Mouse (Mus musculus): ENCODE data around the gene Ak1. TPM values are rescaled to one million over a fixed set of nuclear protein-coding genes. Genes with fewer than 3 reads are reported as not detected.
A peak's percentile ranks its signal among the peaks of the same experiment; 100 is the strongest.

Gene Ak1
- polyA plus RNA-seq, 1 experiment from 2014 or later = 27.0 TPM

DNA sequence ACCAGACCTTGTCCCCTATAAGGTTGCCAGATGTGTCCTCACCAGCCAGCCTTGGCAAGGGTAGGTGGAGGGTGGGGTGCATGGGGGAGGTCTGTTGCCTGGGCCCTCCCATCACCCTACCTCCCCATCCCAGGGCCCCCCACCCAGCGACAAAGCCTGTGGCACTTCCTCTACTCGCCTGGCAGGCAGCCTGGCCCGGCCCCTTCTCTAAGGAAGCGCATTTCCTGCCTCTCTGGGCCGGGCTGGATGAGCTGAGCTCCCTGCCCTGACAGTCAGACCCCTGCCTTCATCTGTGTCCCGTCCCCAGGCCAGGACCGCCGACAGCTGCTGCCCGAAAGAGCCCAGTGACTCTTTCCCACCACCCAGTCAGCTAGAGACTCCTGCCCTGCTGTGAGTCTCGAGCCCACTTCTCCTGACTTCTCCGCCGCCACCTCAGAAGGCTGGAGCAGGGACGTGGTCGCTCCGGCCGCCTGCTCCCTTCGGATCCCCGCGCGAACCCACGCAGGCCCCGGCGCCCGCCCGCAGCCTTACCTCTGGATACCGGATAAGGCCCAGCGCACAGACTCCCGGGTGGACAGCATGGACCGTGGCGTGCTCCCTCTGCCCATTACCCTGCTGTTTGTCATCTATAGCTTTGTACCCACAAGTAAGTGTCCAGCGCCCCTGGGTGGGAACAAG is 25.0 kb downstream of the Ak1 start, which contains the start of gene Eng:
Eng (plus strand) TSS at position 217 of the 678 bp plus-strand sequence.
- no peaks in the 10 kb centered on the region for H3K36me3 ChIP-seq (replicated peaks)
- no peak within 1 kb of the TSS for H3K9ac ChIP-seq
- no peaks in the 10 kb centered on the region for H3K4me1 ChIP-seq
- H3K27ac ChIP-seq = no peak within 1 kb of the TSS
- H3K4me3 ChIP-seq (replicated peaks) = peak within 1 kb of the TSS; percentile 11
- WGBS = 63% methylated on average over 31 of the region's 31 CpGs
- no peaks in the 10 kb centered on the region for H3K27me3 ChIP-seq
- ATAC-seq (ENCODE audit: low FRiP score) = no peak
- H3K4me2 ChIP-seq = no peak within 1 kb of the TSS
- no peaks in the 10 kb centered on the region for H3K9me3 ChIP-seq

DNA sequence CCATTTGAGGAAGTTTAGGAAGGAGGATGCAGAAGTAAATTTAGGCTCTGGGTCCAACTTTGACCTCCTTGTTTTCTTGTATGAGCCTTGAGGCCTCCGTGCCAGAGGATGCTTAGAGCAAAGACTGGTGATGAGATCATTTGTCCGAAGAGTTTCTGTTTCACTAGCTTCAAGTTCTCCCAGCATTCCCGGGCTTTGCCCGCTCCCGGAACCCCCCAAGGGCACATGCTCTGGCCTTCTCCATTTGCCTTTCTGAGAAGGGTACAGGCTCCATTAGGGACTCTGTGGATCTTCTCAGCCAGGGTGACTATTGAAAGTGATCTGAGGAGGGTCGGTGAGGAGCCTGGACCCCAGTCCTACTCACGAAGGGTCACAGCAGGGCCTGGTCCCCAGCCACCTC is 25.8 kb downstream of the Ak1 start:
- Histone ChIP-seq H3K27ac (no peak overlapping the region), H3K4me2 (no peak overlapping the region), H3K9me3 (no peaks in the 10 kb centered on the region), H3K27me3 (no peaks in the 10 kb centered on the region), H3K36me3 (replicated peaks) (no peaks in the 10 kb centered on the region), H3K4me1 (no peaks in the 10 kb centered on the region), H3K4me3 (replicated peaks) (peak overlapping the region; percentile 11; the same call in 1 of the 2 replicates), H3K9ac (no peak overlapping the region)
- 91% methylated on average over 7 of the region's 7 CpGs for WGBS
- no peak for ATAC-seq (ENCODE audit: low FRiP score)

DNA sequence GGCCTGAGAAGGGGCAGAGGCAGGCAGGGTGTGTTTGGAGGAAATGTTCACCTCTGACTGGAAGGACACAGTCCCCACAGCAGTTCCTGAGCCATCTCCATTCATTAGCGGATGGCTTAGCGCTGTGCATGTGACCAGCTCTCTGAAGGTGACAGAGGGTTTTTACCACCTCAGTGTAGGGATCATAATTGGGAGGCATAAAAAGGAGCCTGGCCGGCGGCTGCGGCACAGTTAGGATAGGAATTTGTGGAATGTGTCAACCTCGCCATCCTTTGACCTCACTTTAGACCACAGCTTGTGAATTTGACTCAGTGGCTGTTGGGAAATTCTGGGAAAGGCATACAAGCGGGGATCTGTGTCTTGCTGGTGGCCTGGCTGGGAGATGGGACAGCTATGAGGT is 32.2 kb downstream of the Ak1 start:
- Histone ChIP-seq H3K36me3 (replicated peaks) (no peaks in the 10 kb centered on the region), H3K27me3 (no peaks in the 10 kb centered on the region), H3K4me1 (0 out of 2 replicates have a peak, but pooled peaks cover 5% of the 10 kb centered on the region), H3K4me3 (replicated peaks) (no peak overlapping the region), H3K4me2 (no peak overlapping the region), H3K27ac (no peak overlapping the region), H3K9ac (no peak overlapping the region), H3K9me3 (no peaks in the 10 kb centered on the region)
- no peak for ATAC-seq (ENCODE audit: low FRiP score)
- WGBS = 53% methylated on average over 7 of the region's 7 CpGs

DNA sequence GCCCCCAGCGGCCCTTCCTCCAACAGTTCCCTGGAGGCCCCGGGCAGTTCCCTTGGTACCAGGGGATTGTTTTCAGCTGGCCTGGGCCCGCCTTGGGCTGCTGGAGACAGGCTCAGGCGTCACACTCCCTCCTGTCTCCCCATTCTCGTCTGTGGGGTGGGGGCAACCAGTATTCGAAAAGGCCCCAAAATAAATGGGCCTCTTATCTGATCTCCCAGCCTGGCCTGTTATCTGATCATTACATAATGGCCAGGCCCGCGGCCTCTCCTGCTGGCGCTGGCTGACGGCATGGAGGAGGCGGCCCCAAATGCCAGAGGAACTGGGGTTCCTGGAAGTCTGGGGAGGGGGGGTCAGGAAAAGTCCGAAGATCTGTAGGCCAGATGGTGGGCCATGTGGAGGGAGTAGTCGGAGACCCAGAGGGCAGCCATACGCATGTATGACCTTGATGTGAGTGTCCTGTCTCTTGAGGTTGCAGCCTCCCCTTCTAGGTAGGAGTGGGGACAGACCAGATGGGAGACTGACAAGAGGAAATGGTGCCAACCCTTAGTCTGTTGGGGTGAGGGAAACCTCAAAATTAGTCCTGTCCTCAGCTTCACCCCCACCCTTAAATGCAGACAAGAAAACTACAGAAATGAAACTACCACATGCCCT is 33.3 kb downstream of the Ak1 start:
- no peaks in the 10 kb centered on the region for H3K36me3 ChIP-seq (replicated peaks)
- ATAC-seq (ENCODE audit: low FRiP score) = no peak
- no peaks in the 10 kb centered on the region for H3K9me3 ChIP-seq
- H3K27ac ChIP-seq = no peak overlapping the region
- H3K27me3 ChIP-seq = no peaks in the 10 kb centered on the region
- WGBS = 79% methylated on average over 14 of the region's 14 CpGs
- H3K4me1 ChIP-seq = 0 out of 2 replicates have a peak, but pooled peaks cover 5% of the 10 kb centered on the region
- H3K4me2 ChIP-seq = no peak overlapping the region
- no peak overlapping the region for H3K9ac ChIP-seq
- H3K4me3 ChIP-seq (replicated peaks) = no peak overlapping the region

DNA sequence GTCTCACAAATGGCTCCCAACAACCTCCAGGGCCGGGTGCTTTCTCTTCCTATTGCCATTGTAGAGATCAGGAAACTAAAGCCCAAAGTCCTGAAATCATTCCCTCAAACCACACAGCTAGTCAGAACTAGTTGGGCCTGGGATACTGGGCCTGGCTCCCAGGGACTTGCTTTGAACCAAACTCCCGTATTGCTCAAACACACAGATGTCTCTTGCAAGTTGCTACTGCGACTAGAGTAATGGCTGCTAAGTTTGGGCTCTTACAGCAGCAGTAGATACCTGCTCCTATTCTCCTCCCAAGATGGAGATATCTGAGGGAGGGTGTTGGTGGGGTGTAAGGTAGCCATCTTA is 33.8 kb downstream of the Ak1 start:
- Histone ChIP-seq H3K4me2 (no peak overlapping the region), H3K27me3 (no peaks in the 10 kb centered on the region), H3K4me1 (0 out of 2 replicates have a peak, but pooled peaks cover 5% of the 10 kb centered on the region), H3K27ac (no peak overlapping the region), H3K9ac (no peak overlapping the region), H3K9me3 (no peaks in the 10 kb centered on the region), H3K4me3 (replicated peaks) (no peak overlapping the region), H3K36me3 (replicated peaks) (no peaks in the 10 kb centered on the region)
- ATAC-seq (ENCODE audit: low FRiP score) = no peak
- WGBS = 90% methylated on average over 3 of the region's 3 CpGs

DNA sequence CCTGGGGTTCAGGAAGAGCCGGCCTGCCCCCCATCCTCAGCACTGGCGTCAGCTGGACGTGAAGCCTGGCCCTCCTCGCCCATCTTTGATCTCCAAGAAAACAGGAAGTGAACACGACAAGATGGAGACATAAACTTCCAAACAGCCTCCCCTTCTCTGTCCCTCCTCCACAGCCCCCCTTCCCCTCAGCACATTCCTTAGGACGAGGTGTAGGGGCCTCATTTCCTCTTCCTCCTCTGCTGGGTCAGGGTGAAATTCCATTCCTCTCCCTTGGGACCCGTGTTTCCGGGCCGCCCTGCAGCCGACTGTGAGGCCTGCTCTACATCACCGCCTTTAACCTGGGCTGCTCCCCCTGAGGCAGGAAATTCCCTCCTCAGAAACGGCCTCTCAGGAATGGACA is 34.3 kb downstream of the Ak1 start:
- 0 out of 2 replicates have a peak, but pooled peaks cover 5% of the 10 kb centered on the region for H3K4me1 ChIP-seq
- H3K4me2 ChIP-seq = no peak overlapping the region
- no peak for ATAC-seq (ENCODE audit: low FRiP score)
- H3K27ac ChIP-seq = no peak overlapping the region
- WGBS = 73% methylated on average over 12 of the region's 12 CpGs
- H3K4me3 ChIP-seq (replicated peaks) = no peak overlapping the region
- H3K9ac ChIP-seq = no peak overlapping the region
- H3K9me3 ChIP-seq = no peaks in the 10 kb centered on the region
- no peaks in the 10 kb centered on the region for H3K27me3 ChIP-seq
- H3K36me3 ChIP-seq (replicated peaks) = no peaks in the 10 kb centered on the region

DNA sequence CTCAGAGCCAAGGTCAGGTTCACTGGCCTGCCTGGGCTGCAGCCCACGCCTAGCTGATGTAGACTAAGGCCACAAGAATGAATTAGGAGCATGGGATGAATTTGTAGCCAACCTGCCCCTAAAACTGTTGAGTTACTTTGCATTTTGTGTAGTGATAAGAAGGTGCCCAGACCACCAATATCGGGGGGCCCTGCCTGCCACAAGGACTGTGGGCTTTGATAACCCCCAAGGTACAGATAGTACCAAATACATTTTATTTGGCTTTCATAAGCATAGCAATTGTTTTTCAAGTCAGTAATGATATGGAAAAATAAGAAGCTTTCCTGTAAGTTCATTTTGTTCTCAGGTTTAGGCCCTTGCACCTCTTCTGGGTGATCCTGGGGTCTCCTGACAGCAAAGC is 37.3 kb downstream of the Ak1 start:
- 90% methylated on average over 2 of the region's 2 CpGs for WGBS
- no peak overlapping the region for H3K27ac ChIP-seq
- H3K36me3 ChIP-seq (replicated peaks) = no peaks in the 10 kb centered on the region
- 0 out of 2 replicates have a peak, but pooled peaks cover 2% of the 10 kb centered on the region for H3K4me1 ChIP-seq
- H3K9me3 ChIP-seq = no peaks in the 10 kb centered on the region
- no peak overlapping the region for H3K9ac ChIP-seq
- H3K4me3 ChIP-seq (replicated peaks) = no peak overlapping the region
- H3K27me3 ChIP-seq = no peaks in the 10 kb centered on the region
- ATAC-seq (ENCODE audit: low FRiP score) = no peak
- H3K4me2 ChIP-seq = no peak overlapping the region

DNA sequence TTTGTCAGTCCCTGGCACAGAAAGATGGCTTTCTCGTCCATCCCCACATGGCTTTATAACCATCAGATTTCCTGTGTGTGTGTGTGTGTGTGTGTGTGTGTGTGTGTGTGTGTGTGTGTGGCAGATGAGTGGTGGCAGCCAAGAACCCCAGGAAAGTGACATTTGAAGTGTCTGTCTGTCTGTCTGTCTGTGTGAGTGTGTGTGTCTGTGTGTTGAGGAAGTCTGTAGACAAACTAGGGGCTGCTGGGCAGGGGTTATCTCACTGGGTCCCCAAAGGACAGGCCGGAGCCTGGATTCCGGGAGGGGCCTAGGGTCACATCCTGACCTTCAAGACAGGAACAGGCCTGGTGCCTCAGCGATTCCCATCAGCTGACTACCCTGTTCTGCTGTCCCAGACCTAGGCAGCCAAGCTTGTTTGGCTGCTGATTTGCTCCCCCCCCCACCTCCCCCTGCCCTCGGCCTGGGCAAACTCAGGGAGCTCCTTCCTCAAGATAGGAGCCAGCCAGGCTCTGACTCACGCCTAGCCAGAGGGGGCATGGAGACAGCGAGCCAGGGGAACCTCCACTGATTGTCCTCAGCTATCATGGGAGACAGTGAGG is 40.0 kb downstream of the Ak1 start:
- Histone ChIP-seq H3K4me2 (no peak overlapping the region), H3K36me3 (replicated peaks) (no peaks in the 10 kb centered on the region), H3K9me3 (no peaks in the 10 kb centered on the region), H3K27ac (no peak overlapping the region), H3K27me3 (no peaks in the 10 kb centered on the region), H3K9ac (no peak overlapping the region), H3K4me3 (replicated peaks) (no peak overlapping the region), H3K4me1 (no peaks in the 10 kb centered on the region)
- no peak for ATAC-seq (ENCODE audit: low FRiP score)
- 62% methylated on average over 7 of the region's 7 CpGs for WGBS

DNA sequence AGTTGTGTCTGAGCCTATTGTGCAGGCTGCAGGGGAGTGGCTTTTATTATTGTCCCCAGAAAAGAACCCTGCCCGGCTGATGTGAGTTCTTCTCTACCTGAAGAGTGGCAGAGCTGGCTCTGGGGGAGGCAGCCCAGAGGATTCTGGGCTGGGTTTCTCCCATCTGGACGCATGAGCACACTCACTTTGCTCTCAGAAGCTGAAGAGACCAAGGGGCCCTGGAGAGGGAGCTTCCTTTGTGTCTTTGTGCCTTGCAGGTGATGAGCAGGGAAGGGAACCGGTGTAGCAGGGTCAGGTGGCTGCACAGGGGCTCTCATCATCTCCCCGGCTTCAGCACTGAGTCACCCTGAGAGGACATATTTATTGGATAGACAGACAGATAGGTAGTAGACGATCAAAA is 40.7 kb downstream of the Ak1 start:
- H3K27me3 ChIP-seq = no peaks in the 10 kb centered on the region
- no peak overlapping the region for H3K27ac ChIP-seq
- no peak overlapping the region for H3K4me2 ChIP-seq
- ATAC-seq (ENCODE audit: low FRiP score) = no peak
- H3K9me3 ChIP-seq = no peaks in the 10 kb centered on the region
- H3K9ac ChIP-seq = no peak overlapping the region
- H3K36me3 ChIP-seq (replicated peaks) = no peaks in the 10 kb centered on the region
- H3K4me3 ChIP-seq (replicated peaks) = no peak overlapping the region
- no peaks in the 10 kb centered on the region for H3K4me1 ChIP-seq
- WGBS = 53% methylated on average over 5 of the region's 5 CpGs

DNA sequence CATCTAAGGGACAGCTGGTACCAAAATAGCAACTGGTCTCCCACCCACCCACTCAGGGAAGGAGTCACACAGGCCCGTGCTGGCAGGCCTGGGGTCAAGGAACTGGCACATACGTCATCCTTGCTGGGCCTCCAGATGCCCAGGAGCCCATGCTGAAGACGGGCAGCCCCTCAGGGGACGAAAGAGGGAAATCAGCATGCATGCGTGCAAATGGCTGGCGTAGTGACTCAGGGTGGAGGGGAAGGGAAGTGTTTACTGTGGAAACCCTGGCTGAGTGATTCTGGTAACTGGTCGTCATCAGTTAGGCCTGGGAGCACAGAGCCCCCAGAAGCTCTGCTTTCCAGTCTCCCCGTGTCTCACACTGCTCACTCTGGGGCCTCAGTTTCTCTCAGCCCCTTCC is 43.8 kb downstream of the Ak1 start:
- WGBS = 81% methylated on average over 8 of the region's 8 CpGs
- Histone ChIP-seq H3K9me3 (no peaks in the 10 kb centered on the region), H3K27me3 (no peaks in the 10 kb centered on the region), H3K4me1 (peaks cover 7% of the 10 kb centered on the region; the same call in 1 of the 2 replicates), H3K27ac (no peak overlapping the region), H3K36me3 (replicated peaks) (no peaks in the 10 kb centered on the region), H3K9ac (no peak overlapping the region), H3K4me2 (no peak overlapping the region), H3K4me3 (replicated peaks) (no peak overlapping the region)
- ATAC-seq (ENCODE audit: low FRiP score) = no peak

DNA sequence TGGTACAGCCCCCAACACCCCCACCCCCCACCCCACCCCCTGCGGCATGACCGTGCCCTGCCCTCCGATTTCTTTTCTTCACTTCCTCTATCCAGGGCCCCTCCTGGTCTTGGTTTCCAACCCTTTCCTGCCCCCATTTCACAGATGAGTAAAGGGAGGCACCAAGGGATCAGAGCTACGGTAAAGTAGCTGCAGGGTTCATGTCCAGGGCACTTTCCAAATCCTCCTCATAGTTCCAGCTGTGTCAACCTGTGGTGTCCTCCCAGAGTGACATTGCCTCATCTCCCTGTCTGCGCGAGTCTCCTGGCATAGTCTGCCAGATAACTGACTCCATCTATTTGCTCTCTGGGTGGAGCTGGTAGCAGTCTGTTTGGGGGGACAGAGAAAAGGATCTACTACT is 44.3 kb downstream of the Ak1 start:
- WGBS = 88% methylated on average over 6 of the region's 6 CpGs
- Histone ChIP-seq H3K4me1 (peaks cover 7% of the 10 kb centered on the region; the same call in 1 of the 2 replicates), H3K36me3 (replicated peaks) (no peaks in the 10 kb centered on the region), H3K4me2 (no peak overlapping the region), H3K27ac (no peak overlapping the region), H3K9ac (no peak overlapping the region), H3K4me3 (replicated peaks) (no peak overlapping the region), H3K9me3 (no peaks in the 10 kb centered on the region), H3K27me3 (no peaks in the 10 kb centered on the region)
- ATAC-seq (ENCODE audit: low FRiP score) = no peak

DNA sequence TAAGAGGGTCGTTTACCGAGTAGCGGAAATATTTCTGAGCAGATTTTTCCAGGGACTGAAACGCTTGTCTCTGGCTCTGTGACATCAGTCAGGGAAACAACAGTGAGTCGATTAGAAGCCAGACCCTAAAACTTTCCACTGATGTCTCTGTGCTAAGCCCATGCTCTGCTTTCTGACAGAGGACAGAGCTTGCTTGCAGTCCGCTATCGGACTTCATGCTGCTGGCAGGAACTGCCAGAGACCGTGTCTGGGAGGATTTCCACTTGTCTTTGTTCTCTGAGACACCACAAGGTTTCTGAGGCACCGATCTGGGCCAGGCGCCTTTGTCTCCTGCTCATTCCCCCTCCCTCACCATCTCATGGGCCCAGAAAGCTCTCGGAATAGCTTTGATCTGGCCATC is 46.2 kb downstream of the Ak1 start:
- Histone ChIP-seq H3K9ac (no peak overlapping the region), H3K36me3 (replicated peaks) (no peaks in the 10 kb centered on the region), H3K27ac (peak overlapping the region; percentile 11; the same call in 1 of the 2 replicates), H3K9me3 (no peaks in the 10 kb centered on the region), H3K4me3 (replicated peaks) (no peak overlapping the region), H3K27me3 (no peaks in the 10 kb centered on the region), H3K4me1 (peaks cover 7% of the 10 kb centered on the region; the same call in 1 of the 2 replicates), H3K4me2 (no peak overlapping the region)
- 28% methylated on average over 11 of the region's 11 CpGs for WGBS
- no peak for ATAC-seq (ENCODE audit: low FRiP score)
